ENCODE assay signal across 9 mouse cellular contexts in the genomic region with DNA sequence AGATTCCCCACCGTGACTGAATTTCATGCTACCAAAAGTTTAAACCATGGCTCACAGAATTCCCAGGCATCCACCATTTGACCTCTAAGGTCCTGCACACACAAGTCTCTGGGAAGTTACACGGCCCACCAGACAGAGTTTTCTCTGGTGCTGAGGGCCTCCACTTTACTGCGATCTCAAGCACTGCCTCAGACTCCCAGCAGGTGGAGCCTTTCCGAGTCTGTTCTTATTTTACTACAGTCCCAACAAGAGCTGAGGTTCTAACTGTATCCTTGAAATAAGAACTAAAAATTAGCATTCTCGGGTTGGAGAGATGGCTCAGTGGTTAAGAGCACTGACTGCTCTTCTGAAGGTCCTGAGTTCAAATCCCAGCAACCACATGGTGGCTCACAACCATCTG. TPM values are rescaled to one million over a fixed set of nuclear protein-coding genes. Genes with fewer than 3 reads are reported as not detected.
DNase-seq lines count a peak whose midpoint lies in the region; ATAC-seq and TF ChIP-seq lines count a peak whose summit lies in the region.
"Had no signal": no experiment of that assay in that cellular context is flagged by ENCODE, and none has a peak within 500 bp of the region (broad histone marks: within the 10 kb centered on the region; RNA-seq: fewer than 3 reads in every experiment).

No protein-coding gene starts in this region.

- peaks cover 88% of the 10 kb centered on the region for H3K36me3 ChIP-seq in E14TG2a.4 (ENCODE audit: insufficient read depth, low read length)
- no peaks in the 10 kb centered on the region for H3K36me3 ChIP-seq in embryonic facial prominence, embryonic 14.5 days (ENCODE audit: control insufficient read depth, insufficient read depth, low read length)
- H3K36me3 ChIP-seq: neural tube, embryonic 12.5 days had no signal

- H3K9ac ChIP-seq in embryonic facial prominence, embryonic 14.5 days (ENCODE audit: low read depth, low read length) = no peak overlapping the region
- H3K9ac ChIP-seq: neural tube, embryonic 12.5 days had no signal

- H3K4me1 ChIP-seq in E14TG2a.4 (replicated peaks; ENCODE audit: low read depth, low read length) = peaks cover 12% of the 10 kb centered on the region
- H3K4me1 ChIP-seq in embryonic facial prominence, embryonic 14.5 days (ENCODE audit: control insufficient read depth, insufficient read depth, low read length) = no peaks in the 10 kb centered on the region
- H3K4me1 ChIP-seq: neural tube, embryonic 12.5 days had no signal

- 0 out of 2 replicates have a peak, but pooled peaks have one; percentile 63 for ATAC-seq in embryonic facial prominence, embryonic 14.5 days (ENCODE audit: low read depth)
- ATAC-seq in neutrophil, adult 5-6 weeks (ENCODE audit: extremely low read depth, insufficient number of reproducible peaks, low FRiP score, poor library complexity, severe bottlenecking) = 0 out of 2 replicates have a peak, but pooled peaks have one; percentile 30

- intact Hi-C loops in left cerebral cortex, adult 2 months (cut with DNase I) = loop anchor here (5.0 kb wide), 3 partner anchors 42 to 307 kb away; a partner anchor contains a TSS

- H3K4me2 ChIP-seq in embryonic facial prominence, embryonic 14.5 days (ENCODE audit: low read depth, low read length) = no peak overlapping the region
- H3K4me2 ChIP-seq: neural tube, embryonic 12.5 days had no signal

- peak; percentile 50 for TF ChIP-seq CTCF in E14TG2a.4 (conservative IDR thresholded peaks at IDR 0.05; ENCODE audit: low read length)
- TF ChIP-seq CTCF in left cerebral cortex, adult 2 months (IDR thresholded peaks at IDR 0.05) = peak; percentile 72

- no peak overlapping the region for H3K4me3 ChIP-seq in E14TG2a.4 (replicated peaks; ENCODE audit: low read length)
- H3K4me3 ChIP-seq in embryonic facial prominence, embryonic 14.5 days (ENCODE audit: low read depth, low read length) = no peak overlapping the region
- H3K4me3 ChIP-seq in left cerebral cortex, adult 2 months = no peak overlapping the region
- H3K4me3 ChIP-seq: neural tube, embryonic 12.5 days had no signal

- no peaks in the 10 kb centered on the region for H3K27me3 ChIP-seq in E14TG2a.4 (ENCODE audit: insufficient read depth, low read length)
- no peaks in the 10 kb centered on the region for H3K27me3 ChIP-seq in embryonic facial prominence, embryonic 14.5 days (replicated peaks; ENCODE audit: control insufficient read depth, insufficient read depth, low read length)
- H3K27me3 ChIP-seq: neural tube, embryonic 12.5 days had no signal

- 46% methylated on average over 5 of the region's 5 CpGs for WGBS in embryonic facial prominence, embryonic 14.5 days

- DNase-seq in left cerebral cortex, adult 18-20 months (ENCODE audit: low spot score in 2 of 2) = peak; percentile 42 to 50
- no peak for DNase-seq in left cerebral cortex, adult 11 months (ENCODE audit: low spot score)
- peak; percentile 61 for DNase-seq in adrenal gland, postnatal 14 days
- peak; percentile 30 for DNase-seq in embryonic facial prominence, embryonic 14.5 days (ENCODE audit: low spot score)
- peak in 1 of 2 experiments; percentile 28 for DNase-seq in left cerebral cortex, adult 2 months (ENCODE audit: extremely low spot score in 1 of 2, low spot score in 2 of 2)

- H3K9me3 ChIP-seq in E14TG2a.4 (ENCODE audit: low read length) = peaks cover 31% of the 10 kb centered on the region
- H3K9me3 ChIP-seq in embryonic facial prominence, embryonic 14.5 days (ENCODE audit: control insufficient read depth, low read length) = no peaks in the 10 kb centered on the region
- H3K9me3 ChIP-seq: neural tube, embryonic 12.5 days had no signal

- H3K27ac ChIP-seq in embryonic facial prominence, embryonic 14.5 days (replicated peaks; ENCODE audit: low read depth, low read length) = no peak overlapping the region
- H3K27ac ChIP-seq in left cerebral cortex, adult 2 months = no peak overlapping the region
- H3K27ac ChIP-seq: neural tube, embryonic 12.5 days had no signal

RNA-seq across cellular contexts. Expression of a gene that starts 15.7 kb away (rescaled TPM):
- 1 to 10 TPM; 8.5 to 8.7 TPM for total RNA-seq in left cerebral cortex, adult 18-20 months (2021)
- 1.7 and 2.0 TPM in 2 replicates for total RNA-seq in adrenal gland, postnatal 14 days (2021)
- polyA plus RNA-seq in embryonic facial prominence, embryonic 14.5 days (2014; fragmentation: Nextera tagmentation; extraction: Ambion mirVana) = 5.3 and 5.4 TPM in 2 replicates
- 1 to 10 TPM; 6.9 to 8.8 TPM for total RNA-seq in left cerebral cortex, adult 2 months (2021)
- 0.35 TPM in 1 of 2 replicates, not detected in the other for total RNA-seq in neutrophil, adult 5-6 weeks (2017)

RNA-seq across cellular contexts. Expression of a gene that starts 19.9 kb away (rescaled TPM):
- not detected for total RNA-seq in left cerebral cortex, adult 18-20 months (2021)
- not detected in 2 replicates for total RNA-seq in adrenal gland, postnatal 14 days (2021)
- 0.14 and 0.97 TPM in 2 replicates for polyA plus RNA-seq in embryonic facial prominence, embryonic 14.5 days (2014; fragmentation: Nextera tagmentation; extraction: Ambion mirVana)
- total RNA-seq in left cerebral cortex, adult 2 months (2021) = not detected
- not detected in 2 replicates for total RNA-seq in neutrophil, adult 5-6 weeks (2017)
- polyA plus RNA-seq: heart, embryonic 14.5 days; neural tube, embryonic 12.5 days had no signal

RNA-seq across cellular contexts. Expression of a gene that starts 24.9 kb away (rescaled TPM):
- total RNA-seq in left cerebral cortex, adult 18-20 months (2021) = under 1 TPM; 0.28 to 0.40 TPM
- 1.1 and 1.3 TPM in 2 replicates for total RNA-seq in adrenal gland, postnatal 14 days (2021)
- polyA plus RNA-seq in embryonic facial prominence, embryonic 14.5 days (2014; fragmentation: Nextera tagmentation; extraction: Ambion mirVana) = 8.1 and 8.7 TPM in 2 replicates
- total RNA-seq in left cerebral cortex, adult 2 months (2021) = under 1 TPM; 0.38 to 0.40 TPM
- 1.3 and 1.8 TPM in 2 replicates for total RNA-seq in neutrophil, adult 5-6 weeks (2017)

RNA-seq across cellular contexts. Expression of a gene that starts 46.4 kb away (rescaled TPM):
- 10 to 100 TPM; 13.0 to 14.2 TPM for total RNA-seq in left cerebral cortex, adult 18-20 months (2021)
- 21.4 and 26.3 TPM in 2 replicates for total RNA-seq in adrenal gland, postnatal 14 days (2021)
- polyA plus RNA-seq in embryonic facial prominence, embryonic 14.5 days (2014; fragmentation: Nextera tagmentation; extraction: Ambion mirVana) = 16.4 and 17.9 TPM in 2 replicates
- total RNA-seq in left cerebral cortex, adult 2 months (2021) = 10 to 100 TPM; 12.1 to 14.4 TPM
- 13.1 and 15.7 TPM in 2 replicates for total RNA-seq in neutrophil, adult 5-6 weeks (2017)

RNA-seq across cellular contexts. Expression of a gene that starts 46.6 kb away (rescaled TPM):
- total RNA-seq in left cerebral cortex, adult 18-20 months (2021) = 10 to 100 TPM; 47.9 to 49.7 TPM
- total RNA-seq in adrenal gland, postnatal 14 days (2021) = 67.1 and 70.0 TPM in 2 replicates
- polyA plus RNA-seq in embryonic facial prominence, embryonic 14.5 days (2014; fragmentation: Nextera tagmentation; extraction: Ambion mirVana) = 167 and 176 TPM in 2 replicates
- 10 to 100 TPM; 42.3 to 43.4 TPM for total RNA-seq in left cerebral cortex, adult 2 months (2021)
- 44.3 and 44.7 TPM in 2 replicates for total RNA-seq in neutrophil, adult 5-6 weeks (2017)
